Mouse (Mus musculus) liver, embryonic 11.5 days (tissue): ENCODE data around the gene Ddx31. TPM values are rescaled to one million over a fixed set of nuclear protein-coding genes. Genes with fewer than 3 reads are reported as not detected.

Source experiments
- ATAC-seq: fragments of 200-750 bp; cut with Nextera tagmentation; replicated peaks from 2 replicates; pipeline ENCODE4 v1.8.0; 2017; ENCODE audit warnings: moderate number of reproducible peaks, mild to moderate bottlenecking, moderate TSS enrichment, moderate library complexity; ENCODE audit not compliant: low FRiP score
- DNase-seq: peaks from one replicate; pipeline ENCODE4 v3.0.0-alpha.2; 2017; ENCODE audit warnings: low spot score
- H3K27ac ChIP-seq: fragments of 300-500 bp; sonication (generic); 2 replicates; pipeline ENCODE4 v1.5.1; 2014; ENCODE audit warnings: mild to moderate bottlenecking, low read depth, low read length, control low read depth
- H3K27me3 ChIP-seq: fragments of 300-500 bp; sonication (generic); replicated peaks from 2 replicates; pipeline ENCODE4 v1.6.1; 2014; ENCODE audit warnings: low read length, mixed read lengths; ENCODE audit not compliant: control insufficient read depth, insufficient read depth
- H3K36me3 ChIP-seq: fragments of 300-500 bp; sonication (generic); 2 replicates; pipeline ENCODE4 v1.6.1; 2014; ENCODE audit warnings: mild to moderate bottlenecking, low read length, moderate library complexity, mixed read lengths; ENCODE audit not compliant: control insufficient read depth, insufficient read depth
- H3K4me1 ChIP-seq: fragments of 300-500 bp; sonication (generic); replicated peaks from 2 replicates; pipeline ENCODE4 v1.6.1; 2014; ENCODE audit warnings: low read length, mixed read lengths; ENCODE audit not compliant: control insufficient read depth, insufficient read depth
- H3K4me2 ChIP-seq: fragments of 300-500 bp; sonication (generic); 2 replicates; pipeline ENCODE4 v1.6.1; 2014; ENCODE audit warnings: mild to moderate bottlenecking, control low read depth, moderate library complexity
- H3K4me3 ChIP-seq: fragments of 300-500 bp; sonication (generic); 2 replicates; pipeline ENCODE4 v1.5.1; 2014; ENCODE audit warnings: low read depth, low read length, control low read depth
- H3K9ac ChIP-seq: fragments of 300-500 bp; sonication (generic); 2 replicates; pipeline ENCODE4 v1.6.1; 2014; ENCODE audit warnings: low read depth, low read length, control low read depth
- H3K9me3 ChIP-seq: fragments of 300-500 bp; sonication (generic); 2 replicates; pipeline ENCODE4 v1.6.1; 2016; ENCODE audit warnings: low read length, inconsistent platforms, mixed read lengths; ENCODE audit not compliant: control insufficient read depth
- WGBS: fragments of 180-500 bp; shearing (Covaris S2); extraction: QIAGEN DNeasy Blood & Tissue Kit; methylation state at CpG from one replicate; pipeline ENCODE4 v1.1.7; 2014; 5-methylcytosine and 5-hydroxymethylcytosine counted together
- polyA plus RNA-seq: library from polyadenylated mRNA; unstranded; fragments of >200 nt; fragmentation: Nextera tagmentation; extraction: Ambion mirVana; gene quantifications from 2 replicates; pipeline ENCODE4 v1.2.1, GENCODE M21; 2014

Ddx31 gene
- polyA plus RNA-seq, 1 experiment from 2014 or later, result 15.5 TPM

- WGBS, result 87% methylated on average over 3 of the region's 3 CpGs
- no peaks in the 10 kb centered on the region for H3K9me3 ChIP-seq
- DNase-seq (no peak), ATAC-seq (no peak)
- H3K4me1 ChIP-seq, result no peaks in the 10 kb centered on the region
- no peak overlapping the region for H3K27ac ChIP-seq
- no peaks in the 10 kb centered on the region for H3K27me3 ChIP-seq
- H3K4me2 ChIP-seq, result no peak overlapping the region
- H3K9ac ChIP-seq, result no peak overlapping the region
- no peak overlapping the region for H3K4me3 ChIP-seq
- peaks cover 6% of the 10 kb centered on the region for H3K36me3 ChIP-seq
These were observed 12.4 kb downstream of the Ddx31 start for GRCm38 (mm10) chr2:28852594-28852993.

DNA sequence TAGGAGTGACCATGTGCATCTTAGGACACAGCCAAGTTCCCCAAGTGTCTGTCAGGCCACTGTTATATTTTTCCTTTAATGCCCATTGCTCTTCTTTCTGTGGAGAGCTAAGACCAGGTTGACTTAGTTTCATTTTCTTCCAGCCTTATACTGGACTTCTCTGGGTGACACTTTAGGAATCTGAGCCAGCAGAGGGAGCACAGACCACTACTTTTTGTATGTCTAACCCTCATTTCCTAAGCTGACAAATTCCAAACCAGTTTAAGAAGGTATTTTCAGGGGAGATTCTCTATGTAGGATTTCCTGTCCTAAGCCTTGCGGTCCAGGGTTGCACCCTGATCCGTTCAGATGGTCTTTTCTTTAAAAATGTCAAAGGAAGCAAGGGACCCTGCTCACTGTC lies 15.6 kb downstream of the Ddx31 start:
- no peaks in the 10 kb centered on the region for H3K9me3 ChIP-seq
- H3K9ac ChIP-seq, result no peak overlapping the region
- no peak overlapping the region for H3K27ac ChIP-seq
- H3K4me2 ChIP-seq, result no peak overlapping the region
- ATAC-seq (no peak), DNase-seq (no peak)
- H3K4me3 ChIP-seq, result no peak overlapping the region
- no peaks in the 10 kb centered on the region for H3K4me1 ChIP-seq
- H3K36me3 ChIP-seq, result peaks cover 11% of the 10 kb centered on the region
- 89% methylated on average over 2 of the region's 2 CpGs for WGBS
- no peaks in the 10 kb centered on the region for H3K27me3 ChIP-seq

DNA sequence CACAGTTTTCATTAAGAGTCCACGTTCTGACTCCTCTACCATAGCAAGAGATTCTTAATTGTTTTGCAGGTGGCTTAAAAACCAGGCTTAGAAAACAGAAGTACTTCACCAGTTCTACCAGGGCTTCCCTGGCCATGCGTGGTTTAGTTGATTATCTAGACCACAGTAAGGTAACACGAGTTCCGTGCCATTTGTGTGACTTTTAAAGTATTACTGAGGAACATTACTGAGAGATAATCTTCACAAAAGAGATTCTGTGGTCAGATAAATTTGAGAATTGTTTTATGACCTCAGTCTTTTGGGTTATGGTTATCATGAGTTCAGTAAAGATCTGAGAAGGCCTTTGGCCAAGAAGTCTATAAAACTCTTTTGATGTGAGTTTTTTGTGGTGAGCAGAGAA lies 19.1 kb downstream of the Ddx31 start:
- ATAC-seq, result no peak
- H3K4me1 ChIP-seq, result no peaks in the 10 kb centered on the region
- no peak overlapping the region for H3K4me2 ChIP-seq
- 84% methylated on average over 4 of the region's 4 CpGs for WGBS
- H3K27me3 ChIP-seq, result no peaks in the 10 kb centered on the region
- no peak overlapping the region for H3K27ac ChIP-seq
- H3K9ac ChIP-seq, result no peak overlapping the region
- H3K4me3 ChIP-seq, result no peak overlapping the region
- no peaks in the 10 kb centered on the region for H3K9me3 ChIP-seq
- DNase-seq, result no peak
- H3K36me3 ChIP-seq, result peaks cover 25% of the 10 kb centered on the region

- Histone ChIP-seq H3K9ac (no peak overlapping the region), H3K4me1 (no peaks in the 10 kb centered on the region), H3K36me3 (peaks cover 27% of the 10 kb centered on the region), H3K4me3 (no peak overlapping the region), H3K4me2 (no peak overlapping the region), H3K27ac (no peak overlapping the region), H3K9me3 (no peaks in the 10 kb centered on the region), H3K27me3 (no peaks in the 10 kb centered on the region)
- 95% methylated on average over 8 of the region's 8 CpGs for WGBS
- ATAC-seq (no peak), DNase-seq (no peak)
These were observed 20.6 kb downstream of the Ddx31 start for GRCm38 (mm10) chr2:28860678-28861423.

GRCm38 (mm10) chr2:28863857-28864256 lies 23.7 kb downstream of the Ddx31 start:
- Histone ChIP-seq H3K9me3 (no peaks in the 10 kb centered on the region), H3K4me1 (no peaks in the 10 kb centered on the region), H3K4me3 (no peak overlapping the region), H3K4me2 (no peak overlapping the region), H3K9ac (no peak overlapping the region), H3K36me3 (peaks cover 25% of the 10 kb centered on the region), H3K27ac (no peak overlapping the region), H3K27me3 (no peaks in the 10 kb centered on the region)
- DNase-seq (no peak), ATAC-seq (no peak)

DNA sequence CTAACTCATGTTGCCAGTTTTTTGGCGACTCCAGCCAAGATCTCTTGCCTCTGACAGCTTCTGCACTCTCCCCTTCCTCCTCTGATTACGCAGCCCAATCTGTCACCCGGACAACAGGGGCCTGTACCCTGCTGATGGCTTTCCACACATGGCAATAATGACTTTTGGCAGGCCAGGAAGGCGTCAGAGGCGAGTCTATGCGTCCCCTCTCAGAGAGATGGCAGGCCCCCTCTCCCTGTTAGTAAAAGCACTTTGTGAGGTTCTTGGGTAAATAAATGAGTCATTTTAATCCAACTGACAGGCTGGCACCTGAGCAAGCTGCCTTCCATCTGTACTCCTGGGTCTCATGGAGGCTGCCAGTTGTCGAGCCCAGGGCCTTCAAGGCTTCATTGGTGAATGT lies 27.3 kb downstream of the Ddx31 start:
- no peak overlapping the region for H3K27ac ChIP-seq
- 82% methylated on average over 7 of the region's 7 CpGs for WGBS
- no peaks in the 10 kb centered on the region for H3K27me3 ChIP-seq
- peaks cover 16% of the 10 kb centered on the region for H3K36me3 ChIP-seq
- H3K4me3 ChIP-seq, result no peak overlapping the region
- no peaks in the 10 kb centered on the region for H3K4me1 ChIP-seq
- H3K4me2 ChIP-seq, result no peak overlapping the region
- no peak overlapping the region for H3K9ac ChIP-seq
- ATAC-seq (no peak), DNase-seq (no peak)
- no peaks in the 10 kb centered on the region for H3K9me3 ChIP-seq

- H3K36me3 ChIP-seq, result peaks cover 17% of the 10 kb centered on the region
- H3K4me2 ChIP-seq, result no peak overlapping the region
- no peaks in the 10 kb centered on the region for H3K9me3 ChIP-seq
- no peak overlapping the region for H3K9ac ChIP-seq
- 93% methylated on average over 11 of the region's 11 CpGs for WGBS
- H3K4me1 ChIP-seq, result no peaks in the 10 kb centered on the region
- H3K27me3 ChIP-seq, result no peaks in the 10 kb centered on the region
- ATAC-seq (no peak), DNase-seq (no peak)
- H3K4me3 ChIP-seq, result no peak overlapping the region
- H3K27ac ChIP-seq, result no peak overlapping the region
These were observed 35.3 kb downstream of the Ddx31 start for GRCm38 (mm10) chr2:28875554-28875953.

- Histone ChIP-seq H3K4me1 (no peaks in the 10 kb centered on the region; the same call in 1 of the 2 replicates), H3K9ac (no peak overlapping the region), H3K4me3 (no peak overlapping the region), H3K36me3 (peaks cover 19% of the 10 kb centered on the region), H3K27me3 (no peaks in the 10 kb centered on the region), H3K27ac (no peak overlapping the region), H3K4me2 (no peak overlapping the region), H3K9me3 (no peaks in the 10 kb centered on the region)
- ATAC-seq, result no peak
- 97% methylated on average over 3 of the region's 3 CpGs for WGBS
- DNase-seq, result no peak
These were observed 41.1 kb downstream of the Ddx31 start for GRCm38 (mm10) chr2:28881275-28881674.

GRCm38 (mm10) chr2:28882047-28882446 lies 41.8 kb downstream of the Ddx31 start:
- DNase-seq (no peak), ATAC-seq (no peak)
- Histone ChIP-seq H3K4me1 (no peaks in the 10 kb centered on the region; the same call in 1 of the 2 replicates), H3K4me3 (no peak overlapping the region), H3K9ac (no peak overlapping the region), H3K27me3 (no peaks in the 10 kb centered on the region), H3K36me3 (peaks cover 19% of the 10 kb centered on the region), H3K4me2 (no peak overlapping the region), H3K27ac (no peak overlapping the region), H3K9me3 (no peaks in the 10 kb centered on the region)
- 90% methylated on average over 3 of the region's 3 CpGs for WGBS
